Mouse (Mus musculus) monocyte, adult 5-6 weeks (primary cell): ENCODE measurements at regions not wholly inside any gene's neighbourhood (a gene's known extent, or its start where the extent isn't known, plus 50 kb on each side); places are given as distances from the start of the nearest gene placed in this dataset.

ENCODE experiments used
- ATAC-seq: fragments of 153-309, 156-312 bp; replicated peaks from 2 replicates; pipeline ENCODE4 v1.8.0; 2017; ENCODE audit warnings: mild to moderate bottlenecking; ENCODE audit not compliant: low TSS enrichment, insufficient number of reproducible peaks, severe bottlenecking, poor library complexity, low FRiP score

DNA sequence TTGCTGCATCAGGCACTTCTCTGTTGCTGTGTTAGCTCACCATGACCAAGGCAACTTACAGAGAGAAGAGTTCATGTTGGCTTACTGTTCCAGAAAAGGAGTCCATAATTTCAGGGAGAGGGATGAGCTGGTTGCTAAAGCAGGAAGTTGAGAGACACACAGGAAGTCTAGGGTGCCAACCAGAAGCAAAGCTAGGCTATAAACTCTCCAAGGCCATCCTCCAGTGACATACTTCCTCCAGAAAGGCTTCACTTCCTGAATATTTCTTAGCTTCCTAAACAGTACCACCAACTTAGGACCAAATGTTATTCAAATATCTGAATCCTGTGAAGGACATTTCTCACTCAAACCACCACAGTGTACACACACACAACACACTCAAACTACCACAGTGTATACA lies 2010.6 kb downstream of the A830018L16Rik start:
- ATAC-seq = peak; percentile 73

GRCm38 (mm10) chr1:13425601-13426327 lies 2011.9 kb downstream of the A830018L16Rik start:
- no peak for ATAC-seq

DNA sequence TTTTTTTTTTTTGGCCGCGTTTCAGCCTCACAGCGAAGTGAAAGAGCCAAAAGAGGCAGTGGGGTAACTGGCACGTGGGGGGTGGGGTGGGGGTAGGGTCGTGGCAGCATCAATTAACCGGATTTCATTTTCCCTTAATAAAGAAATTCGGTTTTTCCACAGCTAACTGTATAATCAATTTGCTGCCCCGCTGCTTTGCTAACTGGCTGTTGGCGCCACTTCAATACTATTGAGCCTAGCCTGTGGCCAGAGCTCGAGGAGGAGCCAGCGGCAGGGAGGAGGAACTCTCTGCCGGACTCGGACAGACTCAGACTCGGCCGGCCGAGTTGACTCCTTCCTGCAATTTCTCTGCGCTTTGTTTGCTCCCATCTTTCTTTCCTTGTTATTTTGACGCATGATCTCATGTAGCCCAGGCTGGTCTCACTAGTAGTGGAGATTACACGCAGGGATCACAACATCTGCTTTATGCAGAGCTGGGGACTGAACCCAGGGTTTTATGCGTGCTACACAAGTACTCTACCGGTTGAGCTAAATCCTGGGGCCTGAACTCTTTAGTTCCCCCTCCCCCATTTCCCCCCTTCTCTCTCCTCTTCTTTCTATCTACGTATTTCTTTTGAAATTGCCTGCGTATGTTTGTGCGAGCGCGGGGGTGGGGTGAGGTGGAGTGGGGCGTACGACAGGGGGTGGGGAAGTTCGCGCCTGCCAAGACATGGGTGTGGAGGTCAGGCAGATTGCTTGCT lies 2012.6 kb downstream of the A830018L16Rik start:
- peak; percentile 80 for ATAC-seq

DNA sequence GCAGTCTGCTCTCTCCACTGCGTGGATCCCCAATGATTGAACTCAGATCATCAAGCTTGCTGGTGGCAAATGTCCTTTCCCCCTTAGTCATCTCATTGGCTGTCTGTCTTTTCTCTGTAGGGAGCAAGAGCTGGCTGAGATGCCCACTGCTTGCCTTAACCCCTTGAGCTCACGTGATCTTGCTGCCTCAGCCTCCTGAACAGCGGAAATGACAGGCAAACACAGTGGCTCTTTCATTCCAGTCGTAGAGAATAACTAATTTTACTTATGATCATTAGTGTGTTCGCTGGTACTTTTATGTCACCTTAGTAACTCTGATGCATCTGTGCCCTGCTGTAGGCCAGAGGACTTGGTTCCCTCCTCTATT lies 2013.1 kb downstream of the A830018L16Rik start:
- ATAC-seq = no peak; the same call in 1 of the 2 replicates

- ATAC-seq = no peak
Measured at GRCm38 (mm10) chr1:13427501-13428207, 2013.7 kb downstream of the A830018L16Rik start.

GRCm38 (mm10) chr1:13437747-13438394 lies 2024.0 kb downstream of the A830018L16Rik start:
- ATAC-seq = no peak

- no peak for ATAC-seq
Measured at GRCm38 (mm10) chr1:13442366-13442765, 2028.5 kb downstream of the A830018L16Rik start.

DNA sequence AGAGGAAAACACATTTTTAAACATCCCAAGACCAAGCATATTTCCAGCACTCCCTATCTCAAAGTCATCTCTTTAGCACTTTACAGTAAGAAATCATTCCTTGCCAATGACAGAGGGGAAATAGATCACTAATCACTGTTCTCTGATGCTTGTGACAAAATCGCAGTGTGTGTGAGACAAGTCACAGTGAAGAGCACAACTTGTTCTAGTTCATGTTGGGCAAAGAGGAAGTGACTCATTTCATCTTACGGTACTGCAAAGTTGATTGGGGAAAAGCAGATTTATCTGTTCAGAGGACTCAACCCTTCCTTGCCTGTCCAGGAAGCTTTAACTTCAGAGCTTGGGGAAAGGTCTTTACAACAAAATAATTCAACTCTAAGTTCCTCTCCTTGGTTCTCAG lies 2040.6 kb downstream of the A830018L16Rik start:
- ATAC-seq = no peak

GRCm38 (mm10) chr1:13455572-13455971 lies 2041.7 kb downstream of the A830018L16Rik start:
- ATAC-seq = no peak

DNA sequence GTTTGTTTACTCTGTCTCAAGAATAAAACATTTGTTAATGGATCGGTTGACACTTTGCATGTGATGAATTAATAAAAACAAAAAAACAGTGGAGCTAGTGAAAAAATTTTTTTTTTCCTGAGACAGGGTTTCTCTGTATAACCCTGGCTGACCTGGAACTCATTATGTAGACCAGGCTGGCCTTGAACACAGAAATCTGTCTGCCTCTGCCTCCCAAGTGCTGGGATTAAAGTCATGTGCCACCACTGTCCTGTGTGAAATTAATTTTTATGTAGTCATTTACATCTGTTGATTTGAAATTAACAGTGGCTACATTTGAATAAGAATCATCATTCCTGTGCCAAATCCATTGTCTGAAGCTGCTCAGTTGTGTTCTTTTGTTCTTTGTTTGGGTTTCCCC lies 2050.4 kb downstream of the A830018L16Rik start:
- no peak for ATAC-seq

DNA sequence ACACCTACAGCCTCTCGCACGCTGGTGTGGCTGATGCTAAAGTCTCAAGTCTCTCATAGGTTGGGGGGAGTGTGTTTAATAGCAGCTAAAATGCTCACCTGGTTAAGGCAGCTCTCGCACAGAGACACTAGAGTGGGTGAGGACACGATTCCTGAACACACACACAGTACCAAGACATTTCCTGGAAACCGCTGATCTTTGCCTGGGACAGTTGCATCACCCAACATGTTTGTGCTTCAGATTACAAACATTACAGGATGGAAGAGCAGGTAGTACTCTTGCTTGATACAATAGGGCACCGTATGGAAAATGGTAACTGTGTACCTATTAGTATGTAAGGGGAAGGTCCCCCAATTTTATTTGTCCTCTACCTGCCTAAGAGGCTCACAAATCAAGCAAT lies 2053.3 kb downstream of the A830018L16Rik start:
- no peak for ATAC-seq

GRCm38 (mm10) chr1:13467886-13468630 lies 2054.2 kb downstream of the A830018L16Rik start:
- no peak for ATAC-seq

DNA sequence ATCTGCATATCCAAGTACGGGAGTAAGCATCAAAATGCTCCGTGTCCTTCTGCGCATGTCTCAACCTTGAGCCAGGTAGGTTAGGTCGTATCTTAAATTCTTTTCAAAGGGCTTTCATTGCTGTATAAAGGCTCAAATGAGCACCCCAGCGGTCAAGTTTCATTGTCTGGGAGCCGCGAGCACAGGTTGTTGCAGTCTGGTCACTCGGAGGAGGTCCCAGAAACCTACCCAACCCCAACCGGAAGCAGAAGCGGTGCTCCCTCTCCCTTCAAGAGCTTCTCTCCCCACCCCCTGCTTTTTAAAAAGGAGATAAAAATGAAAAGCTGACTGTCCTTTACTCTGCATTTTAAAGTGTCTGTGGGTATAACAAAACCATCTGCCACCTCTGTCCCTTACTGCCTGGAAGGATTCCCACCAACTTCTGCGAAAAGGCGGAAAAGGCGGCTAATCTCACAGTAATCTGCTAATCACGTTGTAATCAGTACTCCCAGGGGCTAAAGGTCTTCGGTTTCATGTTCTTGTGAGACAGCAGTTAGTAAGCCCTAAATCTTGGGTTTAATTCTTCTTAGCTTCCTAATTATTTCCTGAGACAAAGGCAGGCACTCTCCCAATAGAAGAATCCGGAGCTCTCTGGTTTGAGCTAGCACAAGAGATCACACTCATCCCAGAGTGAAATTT lies 2081.0 kb downstream of the A830018L16Rik start:
- no peak for ATAC-seq

GRCm38 (mm10) chr1:13496386-13496785 lies 2082.5 kb downstream of the A830018L16Rik start:
- ATAC-seq = no peak

- 0 out of 2 replicates have a peak, but pooled peaks have one; percentile 31 for ATAC-seq
Measured at GRCm38 (mm10) chr1:13500456-13500855, 2086.6 kb downstream of the A830018L16Rik start.

GRCm38 (mm10) chr1:13501938-13502337 lies 2088.0 kb downstream of the A830018L16Rik start:
- no peak for ATAC-seq

GRCm38 (mm10) chr1:13513761-13514160 lies 2099.9 kb downstream of the A830018L16Rik start:
- peak; percentile 93 for ATAC-seq
